Mouse (Mus musculus) yolk sac, embryonic 10.5 days (tissue): ENCODE data around the gene Usp17le.
"Not testable (repeated sequence)": the region's sequence is repeated elsewhere in the genome, so short reads cannot be mapped to it uniquely, and the experiment has no call there.

ENCODE experiments used
- DNase-seq: peaks from one replicate; pipeline ENCODE4 v3.0.0-alpha.2; 2017; ENCODE audit warnings: low spot score

The Usp17le gene

DNA sequence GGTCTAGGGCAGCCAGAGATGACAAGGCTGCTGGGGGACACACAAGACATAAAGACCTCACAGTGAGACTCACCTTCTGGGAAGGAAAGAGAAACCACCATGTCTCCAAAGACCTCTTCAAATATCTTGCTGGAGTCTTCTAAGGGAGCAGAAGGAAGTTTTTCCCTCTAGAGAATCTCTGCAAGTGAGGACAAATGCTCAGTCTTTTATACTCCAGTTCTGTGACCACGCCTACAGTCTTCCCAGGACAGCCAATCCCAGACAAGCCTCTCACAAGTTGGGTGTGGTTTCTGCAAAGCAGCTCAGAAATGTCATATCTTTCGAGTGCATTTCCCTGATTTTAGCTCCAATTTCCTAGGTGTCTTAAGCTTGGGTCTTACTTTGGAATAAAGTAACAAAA lies at the start of gene Usp17le:
Gene Usp17le, minus strand, starts transcription at position 101 of the 400 bp plus-strand sequence.
- DNase-seq: not testable (repeated sequence)

DNA sequence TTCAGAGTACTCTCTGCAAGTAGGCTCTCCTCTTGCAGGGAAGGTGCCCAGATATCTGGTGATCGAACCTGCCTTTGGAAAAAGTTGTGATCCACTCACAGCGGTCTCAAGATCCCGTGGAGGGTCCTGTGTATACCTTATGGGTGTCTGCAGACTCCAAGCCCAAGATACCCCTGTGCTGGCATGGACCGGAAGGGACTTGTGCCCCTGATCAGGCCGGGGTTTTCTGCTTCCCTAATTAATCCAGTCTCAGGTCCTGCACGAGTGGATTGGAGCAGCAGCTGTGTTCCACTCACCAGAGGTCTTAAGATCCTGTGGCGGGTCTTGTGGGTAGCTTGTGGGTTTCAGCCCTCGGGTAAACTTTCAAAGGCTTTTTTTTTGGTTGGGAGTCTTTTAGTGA lies 33.1 kb upstream of the Usp17le start:
- not testable (repeated sequence) for DNase-seq

DNA sequence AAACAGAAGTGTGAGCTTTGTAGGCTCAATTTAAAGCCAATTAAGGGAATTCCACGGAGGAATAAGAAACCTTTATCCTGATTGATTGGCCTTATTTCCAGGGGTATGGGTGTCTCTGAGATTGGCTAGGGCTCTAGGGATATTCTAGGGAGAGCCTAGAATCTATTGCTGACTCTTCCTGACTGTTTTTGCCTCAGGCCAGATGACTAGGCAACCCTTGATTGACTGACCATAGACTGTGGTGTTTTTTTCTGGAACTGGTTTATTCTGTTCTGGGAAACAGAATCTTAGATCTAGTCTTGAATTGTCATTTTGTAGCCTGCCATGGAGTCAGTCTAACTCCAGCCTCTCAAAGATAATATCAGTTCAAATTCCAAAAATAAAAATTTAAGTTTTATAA lies 13.5 kb upstream of the Usp17le start:
- no peak for DNase-seq
